Mouse (Mus musculus) kidney, adult 2 months (tissue): ENCODE measurements around the gene Pcf11. TPM values are rescaled to one million over a fixed set of nuclear protein-coding genes. Genes with fewer than 3 reads are reported as not detected.

Experiments
- DNase-seq: peaks from one replicate; pipeline ENCODE4 v3.0.0; 2021
- H3K27ac ChIP-seq: fragments of 200-500 bp; 2 replicates; pipeline ENCODE4 v1.5.1; 2012; ENCODE audit warnings: low read depth, low read length, control low read depth, inconsistent platforms; ENCODE audit not compliant: insufficient read depth
- H3K27me3 ChIP-seq: fragments of 200-500 bp; replicated peaks from 2 replicates; pipeline ENCODE4 v1.6.1; 2012; ENCODE audit warnings: mild to moderate bottlenecking, moderate library complexity, low read length, inconsistent platforms; ENCODE audit not compliant: control insufficient read depth, insufficient read depth
- H3K36me3 ChIP-seq: fragments of 200-500 bp; 2 replicates; pipeline ENCODE4 v1.6.1; 2012; ENCODE audit warnings: mild to moderate bottlenecking, moderate library complexity, low read length, inconsistent platforms; ENCODE audit not compliant: control insufficient read depth, insufficient read depth
- H3K4me1 ChIP-seq: fragments of 200-500 bp; 2 replicates; pipeline ENCODE4 v1.6.1; 2011; ENCODE audit warnings: low read length; ENCODE audit not compliant: control insufficient read depth, insufficient read depth
- H3K4me3 ChIP-seq: fragments of 200-500 bp; 2 replicates; pipeline ENCODE4 v1.5.1; 2011; ENCODE audit warnings: mild to moderate bottlenecking, low read depth, low read length, control low read depth; ENCODE audit not compliant: insufficient read depth
- CTCF ChIP-seq: fragments of 200-500 bp; conservative IDR thresholded peaks from 2 replicates; pipeline ENCODE4 v1.5.1; 2011; ENCODE audit warnings: low read depth, mild to moderate bottlenecking, control low read depth, low read length, moderate library complexity, mixed read lengths; ENCODE audit not compliant: insufficient read depth, insufficient read length
- POLR2A ChIP-seq: fragments of 200-500 bp; IDR thresholded peaks from one replicate; pipeline ENCODE4 v1.6.1; 2011; ENCODE audit warnings: low read depth, low read length, control low read depth
- WGBS: fragments of 180-500 bp; shearing (Covaris S2); methylation state at CpG from one replicate; pipeline ENCODE4 v1.1.7; 2018; 5-methylcytosine and 5-hydroxymethylcytosine counted together
- polyA plus RNA-seq: library from polyadenylated mRNA; depleted of rRNA; stranded (reverse); fragments of >200 nt; gene quantifications from 2 replicates; pipeline ENCODE4 v1.2.3, GENCODE M21; 2012; rRNA removed

Pcf11 gene
- polyA plus RNA-seq: 15.5 and 17.5 TPM in 2 replicates

DNA sequence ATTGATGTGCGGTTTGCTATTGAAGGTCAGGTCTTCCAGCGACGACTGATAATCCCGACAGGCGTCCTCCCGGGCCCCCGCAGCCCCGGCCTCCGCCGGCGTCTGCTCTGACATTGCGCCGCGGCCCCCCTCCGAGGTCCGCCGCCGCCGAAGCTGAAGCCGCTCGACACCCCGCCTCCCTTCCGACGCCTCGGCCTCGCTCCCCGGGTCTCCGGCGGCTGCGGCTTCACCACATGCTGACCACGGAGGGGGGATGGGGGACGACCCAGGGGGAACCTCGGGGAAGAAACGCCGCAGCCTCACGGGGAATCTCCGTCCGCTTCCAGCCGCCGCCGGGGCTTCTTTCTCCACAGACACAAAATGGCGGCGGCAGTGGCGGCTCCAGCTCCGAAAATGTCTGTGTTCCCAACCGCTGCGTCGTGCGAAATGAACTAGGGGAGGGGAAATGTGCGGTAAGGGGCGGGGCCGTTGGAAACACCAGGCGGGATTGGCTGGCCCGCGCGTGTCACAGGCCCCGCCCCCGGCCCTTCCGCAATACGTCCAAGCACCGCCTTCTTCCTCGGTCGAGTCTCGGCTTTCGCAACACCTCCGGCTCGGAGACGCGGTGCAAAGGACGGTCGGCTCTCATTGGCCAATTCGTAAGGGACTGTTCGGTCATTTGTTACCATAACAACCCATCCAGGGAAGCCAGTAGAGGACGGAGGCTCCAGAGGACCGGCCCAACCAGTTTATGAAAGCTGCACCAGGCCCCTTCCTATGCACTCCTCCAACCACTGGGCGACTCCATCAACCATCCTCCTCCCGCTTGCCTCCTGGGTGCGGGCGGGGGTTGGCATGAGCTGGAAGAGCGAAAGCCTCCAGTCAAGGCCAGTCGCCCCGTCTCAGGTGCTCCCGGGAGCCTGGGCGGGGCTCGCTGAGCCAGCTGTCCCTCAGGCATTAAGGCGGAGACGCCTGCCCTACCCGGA lies at the start of gene Pcf11:
TSS of gene Pcf11 (minus strand) at position 428 of the 965 bp plus-strand sequence.
- Histone ChIP-seq H3K4me1 (peaks cover 12% of the 10 kb centered on the region), H3K27ac (peak within 1 kb of the TSS; percentile 96), H3K36me3 (no peaks in the 10 kb centered on the region; the same call in 1 of the 2 replicates), H3K4me3 (peak within 1 kb of the TSS; percentile 99), H3K27me3 (no peaks in the 10 kb centered on the region)
- peak; percentile 99 for DNase-seq
- under 1% methylated on average over 88 of the region's 88 CpGs for WGBS
- TF ChIP-seq POLR2A (peak; percentile 94), CTCF (no peak)

DNA sequence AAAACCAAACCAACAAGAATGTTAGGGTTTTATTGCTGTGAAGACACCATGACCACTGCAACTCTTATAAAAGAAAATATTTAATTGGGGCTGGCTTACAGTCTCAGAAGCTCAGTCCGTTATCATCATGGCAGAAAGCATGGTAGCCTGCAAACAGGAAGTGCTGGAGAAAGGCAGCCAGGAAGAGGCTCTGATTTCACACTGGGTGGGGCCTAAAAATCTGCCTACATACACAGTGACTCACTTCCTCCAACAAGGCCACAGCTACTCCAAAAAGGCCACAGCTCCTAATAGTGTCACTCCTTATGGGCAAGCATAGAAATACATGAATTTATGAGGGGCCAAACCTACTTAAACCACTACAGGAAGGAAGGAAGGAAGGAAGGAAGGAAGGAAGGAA lies 45.3 kb upstream of the Pcf11 start:
- 98% methylated on average over 1 of the region's 1 CpGs for WGBS
- no peak overlapping the region for H3K4me3 ChIP-seq
- H3K27ac ChIP-seq: no peak overlapping the region
- no peaks in the 10 kb centered on the region for H3K27me3 ChIP-seq
- no peak for TF ChIP-seq CTCF
- no peak for TF ChIP-seq POLR2A
- H3K4me1 ChIP-seq: no peaks in the 10 kb centered on the region
- no peak for DNase-seq
- H3K36me3 ChIP-seq: no peaks in the 10 kb centered on the region

DNA sequence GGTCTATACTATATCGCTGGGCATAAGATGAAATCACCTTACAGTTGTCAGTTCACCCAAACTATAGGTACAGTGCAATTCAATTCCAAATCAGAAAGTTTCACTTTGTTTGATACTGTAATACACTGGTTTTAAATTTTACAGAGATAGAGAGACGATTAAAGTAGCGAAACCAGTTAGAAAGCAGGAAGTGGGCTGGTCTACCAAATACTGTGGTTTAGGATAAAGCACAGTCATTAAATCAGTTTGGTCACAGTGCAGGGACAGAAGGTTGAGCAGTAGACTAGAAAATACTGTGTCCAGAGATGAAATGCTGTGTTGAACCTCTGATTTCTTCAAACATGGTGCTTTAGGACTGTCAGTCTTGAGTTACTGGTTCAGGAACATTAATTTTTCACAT lies 41.9 kb upstream of the Pcf11 start:
- Histone ChIP-seq H3K4me3 (no peak overlapping the region), H3K27me3 (no peaks in the 10 kb centered on the region), H3K36me3 (no peaks in the 10 kb centered on the region), H3K4me1 (no peaks in the 10 kb centered on the region), H3K27ac (no peak overlapping the region)
- DNase-seq: no peak
- no peak for TF ChIP-seq POLR2A
- no peak for TF ChIP-seq CTCF
- WGBS: 60% methylated on average over 3 of the region's 3 CpGs

DNA sequence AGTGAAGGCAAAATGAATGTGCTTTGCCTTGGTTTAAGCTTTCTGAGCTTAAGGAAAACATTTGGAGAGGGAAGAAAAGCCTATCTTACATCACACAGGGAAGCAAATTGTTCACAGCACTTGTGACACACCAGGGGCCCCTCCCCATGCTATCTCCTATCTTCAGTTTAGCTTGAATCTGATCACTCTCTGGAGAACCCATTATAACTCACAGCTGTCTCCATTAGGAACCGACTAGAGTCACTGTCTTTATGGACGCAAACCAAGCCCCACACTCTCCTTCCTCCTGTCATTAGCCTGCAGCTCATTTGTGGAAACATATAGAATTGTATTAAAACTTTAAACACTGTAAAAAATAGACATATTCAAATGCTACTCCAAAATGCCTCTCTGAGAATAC lies 39.8 kb upstream of the Pcf11 start:
- TF ChIP-seq POLR2A (no peak), CTCF (no peak)
- Histone ChIP-seq H3K27ac (no peak overlapping the region), H3K4me3 (no peak overlapping the region), H3K4me1 (no peaks in the 10 kb centered on the region), H3K27me3 (no peaks in the 10 kb centered on the region), H3K36me3 (no peaks in the 10 kb centered on the region)
- no peak for DNase-seq
- 44% methylated on average over 2 of the region's 2 CpGs for WGBS

DNA sequence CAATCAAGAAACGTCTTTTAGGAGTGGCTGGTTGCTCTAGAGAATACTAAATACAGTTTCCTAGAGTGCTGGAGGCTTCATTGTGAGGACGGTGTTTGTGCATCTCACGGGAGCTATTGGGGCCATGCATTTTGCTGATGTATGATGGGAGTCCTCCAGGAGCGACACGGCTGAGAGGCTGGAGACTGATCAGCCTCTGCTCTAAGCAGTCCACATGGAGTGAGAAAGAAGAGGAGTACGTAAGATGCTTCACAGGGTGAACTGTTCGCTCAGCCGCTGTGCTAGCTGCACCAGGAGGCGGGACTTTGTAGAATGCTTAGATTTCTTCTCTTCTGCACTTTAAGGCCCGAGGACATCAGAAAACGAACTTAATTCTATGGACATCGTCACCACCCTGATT lies 37.0 kb upstream of the Pcf11 start:
- no peaks in the 10 kb centered on the region for H3K27me3 ChIP-seq
- TF ChIP-seq POLR2A: no peak
- no peak for TF ChIP-seq CTCF
- H3K36me3 ChIP-seq: no peaks in the 10 kb centered on the region
- no peak for DNase-seq
- no peaks in the 10 kb centered on the region for H3K4me1 ChIP-seq
- H3K27ac ChIP-seq: no peak overlapping the region
- H3K4me3 ChIP-seq: no peak overlapping the region
- 67% methylated on average over 12 of the region's 12 CpGs for WGBS

DNA sequence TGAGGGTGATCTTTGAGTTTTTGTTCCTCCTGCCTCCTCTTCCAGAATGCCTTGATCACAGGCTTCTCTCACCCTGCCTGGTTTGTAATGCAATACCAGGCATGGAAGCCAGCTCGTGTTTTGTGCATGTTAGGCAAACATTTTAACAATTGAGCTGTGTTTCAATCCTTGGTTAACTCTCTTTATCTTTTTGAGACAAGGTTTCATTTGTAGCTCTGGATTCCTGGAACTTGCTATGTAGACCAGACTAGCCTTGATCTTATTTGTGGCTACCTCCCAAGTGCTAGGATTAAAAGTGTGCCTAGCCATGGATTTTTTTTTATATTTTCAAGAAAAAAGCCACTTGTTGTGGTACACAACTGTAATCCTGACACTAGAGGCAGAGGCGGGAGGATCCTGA lies 35.8 kb upstream of the Pcf11 start:
- Histone ChIP-seq H3K27ac (no peak overlapping the region), H3K27me3 (no peaks in the 10 kb centered on the region), H3K4me3 (no peak overlapping the region), H3K4me1 (no peaks in the 10 kb centered on the region), H3K36me3 (no peaks in the 10 kb centered on the region)
- WGBS: 72% methylated on average over 2 of the region's 2 CpGs
- TF ChIP-seq POLR2A (no peak), CTCF (no peak)
- DNase-seq: no peak

DNA sequence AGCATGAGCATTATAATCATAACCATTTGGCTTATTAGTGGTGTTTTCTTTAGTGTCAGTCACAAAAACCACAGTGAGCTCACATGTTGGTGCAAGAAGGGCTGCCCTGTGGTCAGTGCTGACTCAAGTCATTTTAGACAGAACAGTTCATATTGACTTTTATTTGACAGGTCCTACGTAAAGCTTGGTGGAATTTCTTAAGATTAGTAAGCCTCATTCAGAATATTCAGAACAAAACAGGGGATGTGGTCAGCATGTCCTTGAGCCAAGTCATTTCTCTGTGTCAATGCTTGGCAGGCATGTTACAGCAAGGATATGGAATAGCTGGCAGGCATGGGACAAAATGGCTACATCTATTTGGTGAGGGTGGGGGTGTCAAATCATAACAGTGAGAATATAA lies 33.9 kb upstream of the Pcf11 start:
- 83% methylated on average over 1 of the region's 1 CpGs for WGBS
- DNase-seq: no peak
- no peaks in the 10 kb centered on the region for H3K4me1 ChIP-seq
- no peak overlapping the region for H3K27ac ChIP-seq
- no peak overlapping the region for H3K4me3 ChIP-seq
- no peaks in the 10 kb centered on the region for H3K27me3 ChIP-seq
- no peaks in the 10 kb centered on the region for H3K36me3 ChIP-seq
- TF ChIP-seq POLR2A (no peak), CTCF (no peak)
